Mouse (Mus musculus): Measurements from ENCODE around the gene Zfp646.

- no peak for TF ChIP-seq CTCF (IDR thresholded peaks at IDR 0.05)
- no peak for TF ChIP-seq EP300 (IDR thresholded peaks at IDR 0.05)
These were observed 407 bp upstream of the Zfp646 start for GRCm38 (mm10) chr7:127875627-127876001.
